Mouse (Mus musculus): Measurements from ENCODE around the gene Lgsn. TPM values are rescaled to one million over a fixed set of nuclear protein-coding genes. Genes with fewer than 3 reads are reported as not detected.

Lgsn gene
- polyA plus RNA-seq, 1 experiment from 2014 or later: not detected

DNA sequence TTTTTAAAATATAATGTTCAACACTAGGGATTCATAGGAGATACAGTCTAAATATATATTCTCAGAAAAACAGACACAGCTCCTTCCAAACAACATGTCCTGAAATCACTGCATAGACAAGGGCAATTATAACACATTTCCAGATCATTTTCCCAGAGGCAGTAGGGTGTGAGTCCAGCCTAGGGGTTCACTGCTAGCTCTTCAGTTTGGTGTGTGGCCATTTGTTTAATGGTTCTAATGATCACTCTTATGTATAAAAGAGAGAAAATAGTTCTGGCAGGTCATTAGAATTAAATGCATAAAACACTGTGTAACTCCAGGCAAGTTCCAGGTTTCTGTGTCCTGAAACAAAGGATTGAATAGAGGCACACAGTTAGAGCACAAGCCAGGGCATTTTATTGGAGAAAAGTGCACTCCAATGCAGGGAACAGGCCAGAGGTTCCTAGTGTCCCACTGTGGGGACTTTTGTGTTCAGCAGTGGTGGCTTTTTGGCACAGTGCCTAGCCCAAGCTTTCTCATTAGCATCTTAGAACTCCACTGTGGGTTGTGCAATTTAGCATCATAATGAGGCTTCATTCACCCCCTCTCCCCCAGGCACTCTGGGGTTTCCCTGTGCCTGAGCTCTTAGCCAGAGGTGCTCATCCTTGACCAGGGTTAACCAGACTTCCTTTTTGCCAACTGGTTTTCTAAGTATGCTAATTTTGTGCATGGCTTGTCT lies 57.3 kb downstream of the Lgsn start:
- Histone ChIP-seq H3K4me3 (ENCODE audit: low read depth, low read length) (no peak overlapping the region), H3K27me3 (replicated peaks; ENCODE audit: control insufficient read depth, insufficient read depth, low read length) (no peaks in the 10 kb centered on the region), H3K4me2 (replicated peaks; ENCODE audit: low read depth) (no peak overlapping the region), H3K4me1 (replicated peaks; ENCODE audit: control insufficient read depth, insufficient read depth, low read length) (no peaks in the 10 kb centered on the region), H3K36me3 (ENCODE audit: control insufficient read depth, insufficient read depth) (no peaks in the 10 kb centered on the region), H3K27ac (ENCODE audit: low read depth, low read length) (no peak overlapping the region), H3K9ac (ENCODE audit: low read depth, low read length) (no peak overlapping the region), H3K9me3 (ENCODE audit: control insufficient read depth) (no peaks in the 10 kb centered on the region)
- no peak for TF ChIP-seq CTCF (IDR thresholded peaks at IDR 0.05; ENCODE audit: low read depth)
- ATAC-seq: no peak

Other genes starting within 250 kb of the Lgsn start
- 0.29 TPM in 1 of 2 replicates, not detected in the other for gene AC153137.1, start 198.4 kb upstream of the Lgsn start, polyA plus RNA-seq (2015; fragmentation: Nextera tagmentation; extraction: Ambion mirVana)
- 0.16 TPM in 1 of 2 replicates, not detected in the other for gene 4931428L18Rik, start 46.3 kb downstream of the Lgsn start, polyA plus RNA-seq (2015; fragmentation: Nextera tagmentation; extraction: Ambion mirVana)
- gene Pih1d3, start 46.4 kb downstream of the Lgsn start, polyA plus RNA-seq (2015; fragmentation: Nextera tagmentation; extraction: Ambion mirVana): not detected in 2 replicates

Data from intestine, postnatal 0 days (tissue).